In the genomic region with DNA sequence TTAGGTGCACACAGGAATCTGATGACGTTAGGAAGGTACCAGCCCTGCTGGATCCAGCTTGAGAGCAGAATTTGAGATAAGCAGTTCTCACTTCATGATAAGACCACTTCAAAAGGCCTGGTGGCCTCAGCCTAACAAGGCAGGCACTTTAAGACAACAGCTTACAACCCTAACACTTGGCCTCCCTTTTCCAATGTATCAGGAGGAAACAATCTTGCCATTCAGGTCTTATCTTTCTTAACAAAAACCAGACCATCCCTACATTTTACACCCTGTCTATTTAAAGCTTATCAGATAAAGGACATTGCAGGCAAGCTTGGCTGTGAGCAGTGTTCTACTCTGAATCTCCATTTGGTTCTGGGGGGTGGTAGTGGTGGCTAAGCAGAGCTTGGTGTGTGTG, we compare ENCODE assay signal across 31 mouse cellular contexts. TPM values are rescaled to one million over a fixed set of nuclear protein-coding genes. Genes with fewer than 3 reads are reported as not detected.
DNase-seq lines count a peak whose midpoint lies in the region; ATAC-seq and TF ChIP-seq lines count a peak whose summit lies in the region.
"Had no signal": no experiment of that assay in that cellular context is flagged by ENCODE, and none has a peak within 500 bp of the region (broad histone marks: within the 10 kb centered on the region; RNA-seq: fewer than 3 reads in every experiment).

No protein-coding gene starts in this region.

- no peak for TF ChIP-seq RAD21 in MEL (IDR thresholded peaks at IDR 0.05; ENCODE audit: low read depth, low read length)

- peaks cover 17% of the 10 kb centered on the region for H3K4me1 ChIP-seq in heart, embryonic 12.5 days (replicated peaks)
- H3K4me1 ChIP-seq in MEL (ENCODE audit: control insufficient read depth in 1 of 2, insufficient read depth in 2 of 2, low read length in 2 of 2) = peaks cover 0 to 18% of the 10 kb centered on the region in 2 experiments; a peak in 2 of 4 replicates
- H3K4me1 ChIP-seq: hindbrain, embryonic 12.5 days; hindbrain, embryonic 15.5 days had no signal

- H3K4me3 ChIP-seq in heart, embryonic 12.5 days = no peak overlapping the region
- no peak overlapping the region for H3K4me3 ChIP-seq in MEL (ENCODE audit: control insufficient read depth in 1 of 2, insufficient read depth in 1 of 2, low read depth in 2 of 2, low read length in 2 of 2)
- H3K4me3 ChIP-seq: gastrocnemius, adult 2 months; heart, embryonic 15.5 days; hindbrain, embryonic 12.5 days; hindbrain, embryonic 15.5 days had no signal

- H3K4me2 ChIP-seq in heart, embryonic 12.5 days = no peak overlapping the region
- H3K4me2 ChIP-seq: heart, embryonic 11.5 days; heart, embryonic 15.5 days; hindbrain, embryonic 12.5 days; hindbrain, embryonic 15.5 days had no signal

- H3K27ac ChIP-seq in heart, embryonic 12.5 days (ENCODE audit: poor library complexity, severe bottlenecking) = peak overlapping the region; percentile 23; the same call in 1 of the 2 replicates
- no peak overlapping the region for H3K27ac ChIP-seq in MEL (ENCODE audit: control insufficient read depth, low read depth, low read length)
- H3K27ac ChIP-seq: heart, embryonic 15.5 days; hindbrain, embryonic 12.5 days; hindbrain, embryonic 15.5 days had no signal

- TF ChIP-seq CTCF in MEL (IDR thresholded peaks at IDR 0.05 in 2 of 3, conservative IDR thresholded peaks at IDR 0.05 in 1 of 3; ENCODE audit: control insufficient read depth in 1 of 3, insufficient read depth in 1 of 3, low read depth in 2 of 3, low read length in 3 of 3, poor library complexity in 1 of 3, severe bottlenecking in 1 of 3) = no peak

- H3K36me3 ChIP-seq in heart, embryonic 12.5 days = no peaks in the 10 kb centered on the region
- H3K36me3 ChIP-seq in MEL (ENCODE audit: control insufficient read depth in 1 of 2, insufficient read depth in 2 of 2, low read length in 2 of 2) = peaks cover 0 to 8% of the 10 kb centered on the region in 2 experiments; a peak in 2 of 4 replicates
- H3K36me3 ChIP-seq: heart, embryonic 15.5 days; hindbrain, embryonic 12.5 days; hindbrain, embryonic 15.5 days had no signal

- peaks cover 3% of the 10 kb centered on the region; the same call in 1 of the 2 replicates for H3K9me3 ChIP-seq in heart, embryonic 12.5 days (replicated peaks)
- H3K9me3 ChIP-seq in MEL (replicated peaks; ENCODE audit: insufficient read depth, low read length) = no peaks in the 10 kb centered on the region
- H3K9me3 ChIP-seq: heart, embryonic 15.5 days; hindbrain, embryonic 12.5 days; hindbrain, embryonic 15.5 days had no signal

- TF ChIP-seq POLR2A in MEL (IDR thresholded peaks at IDR 0.05; ENCODE audit: control insufficient read depth in 1 of 2, insufficient read depth in 1 of 2, low read depth in 1 of 2, low read length in 2 of 2, poor library complexity in 1 of 2) = no peak

- intact Hi-C loops in heart, postnatal 10 days (cut with DNase I) = loop anchor here (5.0 to 10.0 kb wide), 2 partner anchors 185 to 248 kb away; no protein-coding TSS in a partner anchor

- no peaks in the 10 kb centered on the region; the same call in 1 of the 2 replicates for H3K27me3 ChIP-seq in heart, embryonic 12.5 days (replicated peaks)
- H3K27me3 ChIP-seq in MEL (ENCODE audit: control insufficient read depth in 1 of 2, insufficient read depth in 2 of 2, low read length in 2 of 2) = no peaks in the 10 kb centered on the region; a peak in 1 of 4 replicates
- H3K27me3 ChIP-seq: heart, embryonic 15.5 days; hindbrain, embryonic 12.5 days; hindbrain, embryonic 15.5 days had no signal

- ATAC-seq in heart, embryonic 12.5 days (ENCODE audit: insufficient number of reproducible peaks, low FRiP score) = no peak
- ATAC-seq: activated CD4-positive, CD25-positive, alpha-beta regulatory T cell, adult 4 months; forebrain, embryonic 14.5 days; forebrain, postnatal 0 days had no signal

- DNase-seq in heart, postnatal 10 days = no peak
- DNase-seq in lung, postnatal 25 days (ENCODE audit: low spot score) = peak; percentile 11
- no peak for DNase-seq in lung, postnatal 14 days
- DNase-seq in MEL (ENCODE audit: low read depth, low spot score) = no peak
- DNase-seq in cerebellum, adult 9-10 months = no peak
- DNase-seq: adrenal gland, adult 8-10 months; adrenal gland, postnatal 25 days; B cell, adult 2 months; cerebellum, adult 11-12 months; cerebellum, adult 8-10 months; cerebellum, postnatal 14 days; forebrain, postnatal 0 days; heart, postnatal 4 days had no signal

- no peak for TF ChIP-seq EP300 in MEL (IDR thresholded peaks at IDR 0.05; ENCODE audit: low read depth in 1 of 2, low read length in 2 of 2)

- no peaks in the 10 kb centered on the region for H3K79me2 ChIP-seq in MEL (ENCODE audit: control insufficient read depth, insufficient read depth, low read length, poor library complexity)

- no peak overlapping the region for H3K9ac ChIP-seq in heart, embryonic 12.5 days
- H3K9ac ChIP-seq in MEL (ENCODE audit: control insufficient read depth, low read depth, low read length, poor library complexity, severe bottlenecking) = no peak overlapping the region
- H3K9ac ChIP-seq: forebrain, postnatal 0 days; heart, embryonic 15.5 days; hindbrain, embryonic 12.5 days; hindbrain, embryonic 15.5 days had no signal

- 4% methylated on average over 1 of the region's 1 CpGs for WGBS in heart, embryonic 12.5 days

TF ChIP-seq in MEL, 35 proteins besides CTCF, POLR2A, EP300 and RAD21:
- TF ChIP-seq GATA1 (IDR thresholded peaks at IDR 0.05; ENCODE audit: low read depth, low read length) = peak; percentile 23; the same call in 1 of the 2 replicates
- peak; percentile 38; the same call in 1 of the 2 replicates for TF ChIP-seq MEF2A (IDR thresholded peaks at IDR 0.05; ENCODE audit: extremely low read depth, insufficient replicate concordance, low read depth, low read length, poor library complexity, severe bottlenecking)
- no peak for TF ChIP-seq ZNF384 (IDR thresholded peaks at IDR 0.05; ENCODE audit: low read depth, low read length)
TF ChIP-seq in MEL: peak in this region for 2.

RNA-seq across cellular contexts. Expression of gene 1700016D06Rik, which starts 8.4 kb away (rescaled TPM):
- polyA plus RNA-seq in heart, embryonic 12.5 days (2016; fragmentation: Nextera tagmentation; extraction: Ambion mirVana) = not detected in 2 replicates
- not detected for total RNA-seq in heart, postnatal 10 days (2021)
- total RNA-seq in MEL (2012; rRNA removed) = not detected in 2 replicates
- polyA plus RNA-seq in MEL (2012; ENCODE audit: insufficient read depth in 1 of 2, insufficient read length in 2 of 2, low read depth in 1 of 2, low replicate concordance in 2 of 2, missing spikeins in 1 of 2) = not detected
- total RNA-seq: adrenal gland, adult 8-10 months; adrenal gland, postnatal 25 days; CH12.LX; forebrain, postnatal 0 days; gastrocnemius, adult 2 months; gastrocnemius, postnatal 14 days; gastrocnemius, postnatal 4 days; heart, adult 8-10 months; heart, postnatal 14 days; heart, postnatal 4 days had no signal
- polyA plus RNA-seq: brain, embryonic 14.5 days; embryonic facial prominence, embryonic 11.5 days; forebrain, embryonic 11.5 days; forebrain, embryonic 14.5 days; frontal cortex, adult 2 months; heart, embryonic 11.5 days; heart, embryonic 15.5 days; hindbrain, embryonic 12.5 days; hindbrain, embryonic 15.5 days; intestine, embryonic 14.5 days had no signal

RNA-seq across cellular contexts. Expression of gene Arhgef7, which starts 35.1 kb away (rescaled TPM):
- polyA plus RNA-seq in heart, embryonic 12.5 days (2016; fragmentation: Nextera tagmentation; extraction: Ambion mirVana) = 70.5 and 75.3 TPM in 2 replicates
- 100 to 1,000 TPM; 174 to 190 TPM for total RNA-seq in heart, postnatal 10 days (2021)
- 18.7 and 21.0 TPM in 2 replicates for total RNA-seq in MEL (2012; rRNA removed)
- 10 to 100 TPM in 1 of 2 experiments, not detected in 1; 36.8 TPM for polyA plus RNA-seq in MEL (2012; ENCODE audit: insufficient read depth in 1 of 2, insufficient read length in 2 of 2, low read depth in 1 of 2, low replicate concordance in 2 of 2, missing spikeins in 1 of 2)

RNA-seq across cellular contexts. Expression of gene Ankrd10, which starts 56.9 kb away (rescaled TPM):
- 70.6 and 71.7 TPM in 2 replicates for polyA plus RNA-seq in heart, embryonic 12.5 days (2016; fragmentation: Nextera tagmentation; extraction: Ambion mirVana)
- total RNA-seq in heart, postnatal 10 days (2021) = 10 to 100 TPM; 44.9 to 50.9 TPM
- 68.5 and 74.8 TPM in 2 replicates for total RNA-seq in MEL (2012; rRNA removed)
- polyA plus RNA-seq in MEL (2012; ENCODE audit: insufficient read depth in 1 of 2, insufficient read length in 2 of 2, low read depth in 1 of 2, low replicate concordance in 2 of 2, missing spikeins in 1 of 2) = 10 to 100 TPM in 1 of 2 experiments, not detected in 1; 70.4 TPM
